Mouse (Mus musculus) lung, postnatal 0 days (tissue): ENCODE measurements at regions not wholly inside any gene's neighbourhood (a gene's known extent, or its start where the extent isn't known, plus 50 kb on each side); places are given as distances from the start of the nearest gene placed in this dataset.

Experiments
- CTCF ChIP-seq: IDR thresholded peaks from 2 replicates; pipeline ENCODE4 v1.5.1; 2016; ENCODE audit warnings: antibody characterized with exemption, mild to moderate bottlenecking
- EP300 ChIP-seq: IDR thresholded peaks from 2 replicates; pipeline ENCODE4 v1.6.1; 2016; ENCODE audit warnings: antibody characterized with exemption, mild to moderate bottlenecking, control low read depth

GRCm38 (mm10) chr9:113243870-113244269 lies 464.2 kb downstream of the Pdcd6ip start:
- TF ChIP-seq CTCF = no peak
- no peak for TF ChIP-seq EP300
